Mouse (Mus musculus) C2C12 (cell line): ENCODE results near the gene Sdc3.

Experiments used
- CTCF ChIP-seq: IDR thresholded peaks from one replicate; pipeline ENCODE4 v1.5.1; 2011; ENCODE audit not compliant: control insufficient read depth, insufficient read depth, insufficient read length
- MAX ChIP-seq: IDR thresholded peaks from one replicate; pipeline ENCODE4 v1.6.1; 2011; ENCODE audit warnings: mild to moderate bottlenecking, control low read depth
- USF1 ChIP-seq: IDR thresholded peaks from one replicate; pipeline ENCODE4 v1.6.1; 2011; ENCODE audit warnings: low read depth, mild to moderate bottlenecking, control low read depth, moderate library complexity

- TF ChIP-seq CTCF (no peak), MAX (no peak), USF1 (no peak)
These were observed 40.4 kb upstream of the Sdc3 start for GRCm38 (mm10) chr4:130751966-130752365.
